Mouse (Mus musculus) mouse trophoblast stem cell (cell line): Measurements from ENCODE around the gene Zfc3h1.

ENCODE experiments used
- in situ Hi-C, 2 experiments: fragments of 300-500 bp; cut with MseI, MboI; formaldehyde crosslinking; loops; 2 replicates in 1 of 2; 3 replicates in 1 of 2; pipeline ENCODE4 v1.15.1; 2025

Zfc3h1 gene

DNA sequence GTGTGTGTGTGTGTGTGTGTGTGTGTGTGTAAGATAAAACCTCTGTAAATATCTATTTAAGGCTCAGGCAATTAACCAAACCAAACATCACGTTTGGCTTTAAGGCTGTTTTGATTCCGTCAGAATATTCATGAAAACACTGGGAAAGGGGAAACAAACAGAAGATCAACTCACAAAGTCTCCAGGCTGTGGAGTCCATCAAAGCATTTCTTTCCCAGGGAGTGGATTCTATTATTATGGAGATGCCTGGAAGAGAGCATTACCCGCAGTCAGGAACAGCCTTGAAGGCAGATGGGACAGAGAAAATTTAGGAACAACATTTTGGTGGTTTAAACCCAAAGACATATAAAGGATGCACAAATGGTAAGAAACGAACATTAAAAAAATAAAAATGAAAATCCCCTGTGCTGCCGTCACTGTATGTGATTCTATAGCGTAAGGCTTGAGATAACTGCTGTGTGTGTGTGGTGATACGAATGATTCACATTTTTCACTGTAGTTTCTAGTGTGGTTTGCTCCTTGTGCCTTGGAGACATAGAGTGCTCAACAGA, 90.3 kb downstream of the Zfc3h1 start:
- in situ Hi-C loops = no loop called here

GRCm38 (mm10) chr10:115476506-115476905, 91.7 kb downstream of the Zfc3h1 start:
- in situ Hi-C loops = no loop called here

- in situ Hi-C loops = no loop called here
These were observed 93.8 kb downstream of the Zfc3h1 start for GRCm38 (mm10) chr10:115478441-115479141.
